Mouse (Mus musculus): ENCODE results near the gene Wnk2. TPM values are rescaled to one million over a fixed set of nuclear protein-coding genes. Genes with fewer than 3 reads are reported as not detected.

Gene Wnk2
- polyA plus RNA-seq, 1 experiment from 2014 or later = 5.1 TPM

DNA sequence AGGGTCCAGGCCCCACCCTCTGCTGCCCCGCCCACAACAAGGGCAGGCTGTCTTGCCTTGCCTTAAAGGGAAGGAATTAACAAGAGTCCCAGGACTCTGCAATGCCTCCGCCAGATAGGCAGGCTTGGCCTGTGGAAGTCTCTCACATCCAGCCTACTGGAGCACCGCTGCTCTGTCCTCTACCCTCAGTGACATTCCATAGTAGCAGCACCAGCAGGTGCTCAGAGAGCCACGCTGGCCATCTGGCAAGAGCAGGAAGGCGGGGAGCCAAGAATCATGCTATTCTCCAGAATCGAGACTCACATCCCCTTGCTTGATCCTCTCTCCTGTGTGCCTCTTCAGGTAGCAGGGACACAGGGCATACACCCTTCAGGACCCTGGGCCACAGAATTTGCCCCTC is 3.4 kb downstream of the Wnk2 start:
- DNase-seq (ENCODE audit: low spot score) = no peak
- no peaks in the 10 kb centered on the region for H3K36me3 ChIP-seq (ENCODE audit: control insufficient read depth, insufficient read depth, low read length)
- WGBS = 57% methylated on average over 6 of the region's 6 CpGs

GRCm38 (mm10) chr13:49143323-49143722 is 4.5 kb downstream of the Wnk2 start:
- Histone ChIP-seq H3K4me2 (ENCODE audit: low read length) (no peak overlapping the region), H3K9me3 (ENCODE audit: control insufficient read depth, low read length) (no peaks in the 10 kb centered on the region), H3K4me3 (ENCODE audit: low read depth, low read length) (no peak overlapping the region), H3K27ac (ENCODE audit: low read depth) (no peak overlapping the region), H3K36me3 (ENCODE audit: control insufficient read depth, insufficient read depth, low read length) (no peaks in the 10 kb centered on the region), H3K4me1 (replicated peaks; ENCODE audit: control insufficient read depth, insufficient read depth, low read length) (peaks cover 11% of the 10 kb centered on the region; the same call in 1 of the 2 replicates), H3K9ac (ENCODE audit: low read length) (no peak overlapping the region), H3K27me3 (replicated peaks; ENCODE audit: control insufficient read depth, insufficient read depth, low read length) (peaks cover 14% of the 10 kb centered on the region)
- DNase-seq (ENCODE audit: low spot score) = no peak
- no peak for ATAC-seq (replicated peaks; ENCODE audit: low FRiP score, low TSS enrichment, low read depth)
- WGBS = 90% methylated on average over 7 of the region's 7 CpGs

More for the DNA sequence above, 3.4 kb downstream of the Wnk2 start:
- ATAC-seq (replicated peaks; ENCODE audit: low FRiP score, low TSS enrichment, low read depth) = no peak
- no peak overlapping the region for H3K4me3 ChIP-seq (ENCODE audit: low read depth, low read length)
- H3K9ac ChIP-seq (ENCODE audit: low read length) = no peak overlapping the region
- H3K27ac ChIP-seq (ENCODE audit: low read depth) = no peak overlapping the region
- H3K4me2 ChIP-seq (ENCODE audit: low read length) = no peak overlapping the region
- H3K27me3 ChIP-seq (replicated peaks; ENCODE audit: control insufficient read depth, insufficient read depth, low read length) = peaks cover 20% of the 10 kb centered on the region
- peaks cover 11% of the 10 kb centered on the region; the same call in 1 of the 2 replicates for H3K4me1 ChIP-seq (replicated peaks; ENCODE audit: control insufficient read depth, insufficient read depth, low read length)
- no peaks in the 10 kb centered on the region for H3K9me3 ChIP-seq (ENCODE audit: control insufficient read depth, low read length)

DNA sequence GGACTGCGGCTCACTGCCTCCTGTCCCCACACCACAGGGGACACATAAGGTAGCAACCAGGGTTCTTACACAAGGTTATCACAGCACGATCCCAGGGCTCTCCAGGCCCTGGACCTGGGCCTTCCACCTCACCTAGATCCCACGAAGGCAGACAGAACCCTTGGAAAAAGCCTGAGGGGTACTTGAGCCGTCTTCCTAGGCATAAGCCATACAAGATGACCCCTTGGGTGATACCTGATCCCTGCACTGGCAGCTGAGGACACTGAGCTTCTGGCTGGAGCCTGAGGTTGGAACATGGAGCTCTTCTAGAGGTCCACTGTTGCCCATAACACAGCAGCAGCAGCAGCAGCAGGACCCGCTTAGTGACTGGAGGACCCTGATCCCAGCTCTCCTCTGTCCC is 5.4 kb downstream of the Wnk2 start:
- H3K27me3 ChIP-seq (replicated peaks; ENCODE audit: control insufficient read depth, insufficient read depth, low read length) = peaks cover 11% of the 10 kb centered on the region
- no peaks in the 10 kb centered on the region for H3K36me3 ChIP-seq (ENCODE audit: control insufficient read depth, insufficient read depth, low read length)
- ATAC-seq (replicated peaks; ENCODE audit: low FRiP score, low TSS enrichment, low read depth) (no peak), DNase-seq (ENCODE audit: low spot score) (no peak)
- no peak overlapping the region for H3K27ac ChIP-seq (ENCODE audit: low read depth)
- no peak overlapping the region for H3K9ac ChIP-seq (ENCODE audit: low read length)
- no peak overlapping the region for H3K4me2 ChIP-seq (ENCODE audit: low read length)
- H3K9me3 ChIP-seq (ENCODE audit: control insufficient read depth, low read length) = no peaks in the 10 kb centered on the region
- peaks cover 11% of the 10 kb centered on the region; the same call in 1 of the 2 replicates for H3K4me1 ChIP-seq (replicated peaks; ENCODE audit: control insufficient read depth, insufficient read depth, low read length)
- H3K4me3 ChIP-seq (ENCODE audit: low read depth, low read length) = no peak overlapping the region
- WGBS = 75% methylated on average over 5 of the region's 5 CpGs

GRCm38 (mm10) chr13:49140567-49140966 is 7.2 kb downstream of the Wnk2 start:
- WGBS = 48% methylated on average over 4 of the region's 4 CpGs
- Histone ChIP-seq H3K9me3 (ENCODE audit: control insufficient read depth, low read length) (no peaks in the 10 kb centered on the region), H3K4me3 (ENCODE audit: low read depth, low read length) (no peak overlapping the region), H3K36me3 (ENCODE audit: control insufficient read depth, insufficient read depth, low read length) (no peaks in the 10 kb centered on the region), H3K27me3 (replicated peaks; ENCODE audit: control insufficient read depth, insufficient read depth, low read length) (no peaks in the 10 kb centered on the region; the same call in 1 of the 2 replicates), H3K4me1 (replicated peaks; ENCODE audit: control insufficient read depth, insufficient read depth, low read length) (peaks cover 2% of the 10 kb centered on the region; the same call in 1 of the 2 replicates), H3K27ac (ENCODE audit: low read depth) (no peak overlapping the region), H3K4me2 (ENCODE audit: low read length) (no peak overlapping the region), H3K9ac (ENCODE audit: low read length) (no peak overlapping the region)
- DNase-seq (ENCODE audit: low spot score) (no peak), ATAC-seq (replicated peaks; ENCODE audit: low FRiP score, low TSS enrichment, low read depth) (peak; percentile 69; the same call in 1 of the 2 replicates)

- 94% methylated on average over 11 of the region's 11 CpGs for WGBS
- H3K4me2 ChIP-seq (ENCODE audit: low read length) = no peak overlapping the region
- DNase-seq (ENCODE audit: low spot score) (no peak), ATAC-seq (replicated peaks; ENCODE audit: low FRiP score, low TSS enrichment, low read depth) (no peak)
- H3K27ac ChIP-seq (ENCODE audit: low read depth) = no peak overlapping the region
- H3K4me1 ChIP-seq (replicated peaks; ENCODE audit: control insufficient read depth, insufficient read depth, low read length) = peaks cover 17% of the 10 kb centered on the region
- no peaks in the 10 kb centered on the region for H3K9me3 ChIP-seq (ENCODE audit: control insufficient read depth, low read length)
- H3K36me3 ChIP-seq (ENCODE audit: control insufficient read depth, insufficient read depth, low read length) = no peaks in the 10 kb centered on the region
- no peak overlapping the region for H3K4me3 ChIP-seq (ENCODE audit: low read depth, low read length)
- H3K9ac ChIP-seq (ENCODE audit: low read length) = no peak overlapping the region
- no peaks in the 10 kb centered on the region for H3K27me3 ChIP-seq (replicated peaks; ENCODE audit: control insufficient read depth, insufficient read depth, low read length)
Measured at GRCm38 (mm10) chr13:49134491-49134890, 13.3 kb downstream of the Wnk2 start.

DNA sequence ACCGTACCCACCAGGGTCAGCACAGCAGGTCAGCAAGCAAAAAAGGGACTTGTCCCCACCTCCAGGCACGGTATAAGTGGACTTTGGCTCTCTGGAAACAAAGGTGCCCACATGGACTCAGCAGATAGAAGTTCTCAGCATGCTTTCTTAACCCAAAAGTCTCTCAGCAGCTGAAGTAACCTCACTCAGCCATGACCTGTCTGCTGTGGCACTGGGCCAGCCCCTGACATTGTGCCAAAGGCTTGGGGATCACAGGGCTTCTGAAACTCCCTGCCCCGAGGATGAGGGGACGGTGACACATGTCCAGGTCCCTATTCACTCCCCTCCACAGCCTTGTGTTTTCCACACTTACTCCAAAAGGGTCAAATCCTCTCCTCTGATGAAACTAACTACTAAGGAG is 14.7 kb downstream of the Wnk2 start:
- WGBS = 75% methylated on average over 4 of the region's 4 CpGs
- Histone ChIP-seq H3K4me3 (ENCODE audit: low read depth, low read length) (no peak overlapping the region), H3K4me2 (ENCODE audit: low read length) (no peak overlapping the region), H3K27ac (ENCODE audit: low read depth) (no peak overlapping the region), H3K36me3 (ENCODE audit: control insufficient read depth, insufficient read depth, low read length) (no peaks in the 10 kb centered on the region), H3K27me3 (replicated peaks; ENCODE audit: control insufficient read depth, insufficient read depth, low read length) (no peaks in the 10 kb centered on the region), H3K4me1 (replicated peaks; ENCODE audit: control insufficient read depth, insufficient read depth, low read length) (peaks cover 17% of the 10 kb centered on the region), H3K9ac (ENCODE audit: low read length) (no peak overlapping the region), H3K9me3 (ENCODE audit: control insufficient read depth, low read length) (no peaks in the 10 kb centered on the region)
- ATAC-seq (replicated peaks; ENCODE audit: low FRiP score, low TSS enrichment, low read depth) = no peak
- DNase-seq (ENCODE audit: low spot score) = no peak

GRCm38 (mm10) chr13:49131946-49132687 is 15.7 kb downstream of the Wnk2 start:
- no peak overlapping the region for H3K9ac ChIP-seq (ENCODE audit: low read length)
- ATAC-seq (replicated peaks; ENCODE audit: low FRiP score, low TSS enrichment, low read depth) (peak; percentile 32; the same call in 1 of the 2 replicates), DNase-seq (ENCODE audit: low spot score) (no peak)
- 66% methylated on average over 7 of the region's 7 CpGs for WGBS
- peaks cover 22% of the 10 kb centered on the region for H3K4me1 ChIP-seq (replicated peaks; ENCODE audit: control insufficient read depth, insufficient read depth, low read length)
- no peaks in the 10 kb centered on the region for H3K27me3 ChIP-seq (replicated peaks; ENCODE audit: control insufficient read depth, insufficient read depth, low read length)
- no peak overlapping the region for H3K4me2 ChIP-seq (ENCODE audit: low read length)
- H3K36me3 ChIP-seq (ENCODE audit: control insufficient read depth, insufficient read depth, low read length) = no peaks in the 10 kb centered on the region
- H3K4me3 ChIP-seq (ENCODE audit: low read depth, low read length) = no peak overlapping the region
- no peaks in the 10 kb centered on the region for H3K9me3 ChIP-seq (ENCODE audit: control insufficient read depth, low read length)
- H3K27ac ChIP-seq (ENCODE audit: low read depth) = peak overlapping the region; percentile 70

- H3K4me2 ChIP-seq (ENCODE audit: low read length) = no peak overlapping the region
- WGBS = 83% methylated on average over 4 of the region's 4 CpGs
- H3K36me3 ChIP-seq (ENCODE audit: control insufficient read depth, insufficient read depth, low read length) = no peaks in the 10 kb centered on the region
- ATAC-seq (replicated peaks; ENCODE audit: low FRiP score, low TSS enrichment, low read depth) (peak; percentile 4; the same call in 1 of the 2 replicates), DNase-seq (ENCODE audit: low spot score) (no peak)
- no peaks in the 10 kb centered on the region for H3K9me3 ChIP-seq (ENCODE audit: control insufficient read depth, low read length)
- H3K27ac ChIP-seq (ENCODE audit: low read depth) = peak overlapping the region; percentile 70
- H3K4me3 ChIP-seq (ENCODE audit: low read depth, low read length) = no peak overlapping the region
- H3K27me3 ChIP-seq (replicated peaks; ENCODE audit: control insufficient read depth, insufficient read depth, low read length) = no peaks in the 10 kb centered on the region
- H3K4me1 ChIP-seq (replicated peaks; ENCODE audit: control insufficient read depth, insufficient read depth, low read length) = peaks cover 22% of the 10 kb centered on the region
- no peak overlapping the region for H3K9ac ChIP-seq (ENCODE audit: low read length)
Measured at GRCm38 (mm10) chr13:49131342-49131855, 16.4 kb downstream of the Wnk2 start.

GRCm38 (mm10) chr13:49129845-49130244 is 18.0 kb downstream of the Wnk2 start:
- Histone ChIP-seq H3K4me2 (ENCODE audit: low read length) (no peak overlapping the region), H3K9me3 (ENCODE audit: control insufficient read depth, low read length) (no peaks in the 10 kb centered on the region), H3K4me1 (replicated peaks; ENCODE audit: control insufficient read depth, insufficient read depth, low read length) (peaks cover 22% of the 10 kb centered on the region), H3K27me3 (replicated peaks; ENCODE audit: control insufficient read depth, insufficient read depth, low read length) (no peaks in the 10 kb centered on the region), H3K27ac (ENCODE audit: low read depth) (no peak overlapping the region), H3K9ac (ENCODE audit: low read length) (no peak overlapping the region), H3K4me3 (ENCODE audit: low read depth, low read length) (no peak overlapping the region), H3K36me3 (ENCODE audit: control insufficient read depth, insufficient read depth, low read length) (no peaks in the 10 kb centered on the region)
- ATAC-seq (replicated peaks; ENCODE audit: low FRiP score, low TSS enrichment, low read depth) (no peak), DNase-seq (ENCODE audit: low spot score) (no peak)
- WGBS = 25% methylated on average over 4 of the region's 4 CpGs
